Mouse (Mus musculus): ENCODE results near the gene Cltb.
A peak's percentile ranks its signal among the peaks of the same experiment; 100 is the strongest.
"Not testable (repeated sequence)": the region's sequence is repeated elsewhere in the genome, so short reads cannot be mapped to it uniquely, and the experiment has no call there.

Gene Cltb

GRCm38 (mm10) chr13:54610972-54611754 lies at the start of gene Cltb:
TSS of gene Cltb (minus strand) at chr13:54611344.
- peak; percentile 85 for DNase-seq (ENCODE audit: extremely low spot score)

DNA sequence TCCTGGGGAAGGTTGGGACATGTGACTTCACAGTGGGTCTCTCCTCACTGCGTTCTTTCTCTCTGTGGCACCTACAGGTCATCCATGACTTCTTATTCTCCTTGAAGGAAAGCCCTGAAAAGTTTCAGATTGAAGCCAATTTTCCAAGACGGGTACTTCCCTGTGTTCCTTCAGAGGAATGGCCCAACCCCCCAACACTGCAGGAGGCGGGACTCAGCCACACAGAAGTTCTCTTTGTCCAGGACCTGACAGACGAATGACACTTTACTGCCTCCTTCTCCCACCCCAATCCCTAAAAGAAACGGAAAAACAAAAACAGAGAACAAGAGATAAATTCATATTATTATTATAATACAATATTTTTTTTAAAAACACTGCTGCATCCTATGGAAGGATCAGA lies 49.7 kb upstream of the Cltb start:
- no peak for DNase-seq (ENCODE audit: extremely low spot score)

DNA sequence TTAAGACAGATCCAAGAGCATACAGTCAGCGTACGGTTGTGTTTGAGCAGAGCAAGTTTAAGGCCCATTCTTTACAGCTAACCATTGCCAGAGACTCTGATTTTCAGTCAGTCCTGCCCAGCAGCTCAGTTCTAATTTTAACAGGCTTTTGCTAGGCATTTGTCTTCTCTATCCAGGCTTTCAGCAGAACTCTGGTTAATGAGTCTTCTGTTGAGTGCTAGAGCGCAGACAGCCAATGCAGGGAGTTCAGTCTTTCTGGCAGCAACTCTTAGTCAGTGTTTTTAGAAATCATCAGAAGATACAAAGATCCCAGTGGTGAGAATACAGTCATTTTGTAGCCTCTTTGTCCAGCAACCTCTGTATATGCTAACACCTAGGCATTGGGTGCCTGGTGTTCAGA lies 39.3 kb upstream of the Cltb start:
- no peak for DNase-seq (ENCODE audit: extremely low spot score)

DNA sequence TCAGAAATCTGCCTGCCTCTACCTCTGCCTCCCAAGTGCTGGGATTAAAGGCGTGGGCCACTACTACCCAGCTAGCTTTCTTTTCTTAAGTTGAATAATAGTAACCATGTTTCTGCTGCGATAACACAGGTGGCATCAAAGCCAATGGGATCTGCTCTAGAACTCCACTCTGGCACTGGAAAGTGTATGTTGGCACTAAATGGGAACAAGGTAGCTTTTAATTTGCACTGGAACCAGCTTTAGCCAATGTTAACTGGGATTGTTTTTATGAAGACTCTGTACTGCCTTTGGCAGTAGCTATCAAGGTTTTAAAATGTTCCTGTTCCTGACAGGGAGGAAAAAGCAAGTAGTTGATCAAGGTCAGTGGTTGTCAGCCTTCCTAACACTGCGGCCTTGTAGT lies 23.9 kb upstream of the Cltb start:
- DNase-seq (ENCODE audit: extremely low spot score), result no peak

DNA sequence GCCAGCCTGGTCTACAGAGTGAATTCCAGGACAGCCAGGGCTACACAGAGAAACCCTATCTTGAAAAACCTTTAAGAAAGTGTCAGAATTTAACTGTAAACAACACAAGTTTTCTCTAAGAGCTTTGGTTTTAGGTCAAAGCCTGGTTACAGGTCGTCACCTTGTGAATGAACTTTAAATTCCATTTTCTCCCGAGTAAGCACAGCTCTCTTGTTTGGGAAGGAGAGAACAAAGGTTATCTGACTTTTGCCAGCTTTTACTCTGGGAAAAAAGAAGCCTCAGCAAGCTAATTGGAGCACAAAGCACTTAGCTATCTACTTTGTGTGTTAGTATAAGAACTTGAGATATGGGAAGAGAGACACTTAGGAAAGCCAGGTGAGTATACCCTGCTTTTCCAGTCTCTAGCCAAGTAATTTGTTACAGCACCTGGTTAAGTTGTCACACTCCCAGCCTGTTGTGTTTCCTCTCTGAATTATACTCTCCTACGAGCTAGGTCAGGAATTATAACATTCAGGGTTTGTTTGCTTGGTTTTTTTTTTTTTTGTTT lies 21.7 kb upstream of the Cltb start:
- no peak for DNase-seq (ENCODE audit: extremely low spot score)

GRCm38 (mm10) chr13:54629128-54629527 lies 18.0 kb upstream of the Cltb start:
- no peak for DNase-seq (ENCODE audit: extremely low spot score)

DNA sequence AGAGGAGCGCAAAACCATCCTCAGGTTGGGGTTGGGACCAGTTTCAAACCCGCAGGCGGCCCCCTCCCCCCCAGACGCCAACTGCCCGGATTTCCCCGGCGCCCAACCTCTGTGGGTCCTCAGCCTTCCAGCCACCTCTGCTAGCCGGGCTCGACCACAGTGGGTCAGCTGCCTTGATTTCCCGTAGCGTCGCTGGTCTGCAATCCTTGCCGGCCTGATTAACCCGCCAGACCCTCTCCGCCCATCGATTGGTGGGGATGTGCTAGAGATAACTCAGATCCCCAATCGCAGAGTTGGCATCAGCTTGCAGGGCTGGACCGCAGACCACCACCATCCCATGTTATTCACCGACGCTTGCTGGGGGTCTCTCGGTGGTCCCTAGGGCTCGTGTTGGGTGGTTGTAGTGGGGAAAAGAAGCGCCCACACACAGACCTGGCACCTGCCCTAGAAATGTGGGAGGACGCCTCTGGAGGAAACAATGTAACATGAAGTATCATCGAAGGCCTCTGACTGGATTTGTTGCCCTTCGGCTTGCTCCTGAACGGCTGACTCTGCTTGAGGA lies 10.9 kb upstream of the Cltb start:
- peak; percentile 41 for DNase-seq (ENCODE audit: extremely low spot score)

DNA sequence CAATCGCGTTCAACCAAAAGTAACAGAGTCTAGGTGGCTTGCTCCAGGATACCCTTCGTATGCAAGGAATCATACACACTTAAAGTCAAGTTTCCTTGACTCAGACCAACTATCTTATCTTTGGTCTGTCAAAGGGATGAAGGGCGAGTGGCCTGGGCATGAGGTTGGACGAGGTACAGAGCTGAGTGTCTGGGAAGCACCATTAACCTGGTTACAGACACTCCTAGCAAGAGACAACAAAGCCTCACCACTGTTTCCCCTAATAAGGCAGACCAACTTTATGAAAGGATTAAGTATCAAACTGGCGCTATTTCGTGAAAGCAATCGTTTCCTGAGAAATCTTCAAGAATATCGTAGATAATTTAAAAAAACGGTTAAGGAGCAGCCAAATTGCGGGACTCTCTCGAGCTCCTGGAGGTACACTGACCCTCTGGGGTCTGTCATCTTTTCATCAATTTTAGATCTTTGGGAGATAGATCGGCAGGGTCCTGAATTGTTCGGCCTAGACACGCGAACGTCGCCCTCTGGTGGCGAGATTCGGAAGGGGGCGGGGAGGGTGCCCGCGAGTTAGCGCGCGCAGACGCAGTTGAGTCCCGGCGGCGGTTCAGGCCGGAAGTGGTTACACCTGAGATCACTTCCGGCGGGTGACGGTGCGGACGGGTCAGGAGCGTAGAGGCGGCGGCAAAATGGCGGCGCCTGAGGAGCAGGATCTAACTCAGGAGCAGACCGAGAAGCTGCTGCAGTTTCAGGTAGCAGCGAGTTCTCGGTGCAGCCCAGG lies 10.2 kb upstream of the Cltb start, which contains the start of gene Faf2:
Faf2 (plus strand) TSS at position 630 of the 778 bp plus-strand sequence.
- peak; percentile 99 for DNase-seq (ENCODE audit: extremely low spot score)

DNA sequence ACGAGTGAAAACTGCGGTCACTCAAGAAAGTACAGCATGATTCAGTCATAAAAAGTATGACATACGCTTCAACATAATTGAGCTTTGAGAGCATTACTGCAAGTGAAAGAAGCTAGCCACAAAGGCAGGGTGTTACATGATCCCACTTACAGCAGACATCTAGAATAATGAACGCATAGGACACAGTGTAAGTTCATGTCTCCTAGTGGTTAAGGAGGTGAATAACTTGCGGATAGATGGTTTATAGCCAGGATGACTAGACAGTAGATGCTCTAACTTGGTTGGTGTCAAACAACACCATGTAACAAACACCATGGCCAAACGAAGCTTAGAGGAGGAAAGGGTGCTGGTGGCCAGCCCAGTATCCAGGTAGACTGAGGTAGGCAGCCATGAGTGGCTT lies 5.9 kb upstream of the Cltb start:
- no peak for DNase-seq (ENCODE audit: extremely low spot score)

DNA sequence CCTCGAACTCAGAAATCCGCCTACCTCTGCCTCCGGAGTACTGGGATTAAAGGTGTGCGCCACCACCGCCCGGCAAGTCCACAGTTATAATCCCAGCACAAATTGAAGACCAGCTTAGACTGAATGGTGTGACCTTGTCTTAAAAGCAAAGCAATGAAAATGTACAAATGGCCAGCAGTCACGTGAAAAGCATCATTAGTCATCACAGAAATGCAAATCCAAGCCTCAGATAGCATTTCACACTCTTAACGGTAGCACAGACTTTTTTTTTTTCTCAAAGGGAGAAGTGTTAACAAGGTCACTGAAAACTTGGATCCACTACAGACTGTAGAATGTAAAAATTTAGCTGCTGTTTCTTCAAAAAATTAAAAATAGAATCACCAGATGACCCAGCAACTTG lies 5.2 kb upstream of the Cltb start:
- DNase-seq (ENCODE audit: extremely low spot score), result no peak

DNA sequence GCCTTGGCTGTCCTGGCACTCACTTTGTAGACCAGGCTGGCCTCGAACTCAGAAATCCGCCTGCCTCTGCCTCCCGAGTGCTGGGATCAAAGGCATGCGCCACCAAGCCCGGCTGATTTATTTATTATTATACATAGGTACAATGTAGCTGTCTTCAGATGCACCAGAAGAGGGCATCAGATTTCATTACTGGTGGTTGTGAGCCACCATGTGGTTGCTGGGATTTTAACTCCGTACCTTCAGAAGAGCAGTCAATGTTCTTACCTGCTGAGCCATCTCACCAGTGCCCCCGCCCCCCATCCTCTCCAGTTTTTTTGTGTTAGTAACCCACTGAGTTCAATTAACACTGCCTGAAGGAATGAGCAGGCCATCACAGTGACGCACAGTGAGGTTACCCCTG lies 2.0 kb upstream of the Cltb start:
- DNase-seq (ENCODE audit: extremely low spot score), result not testable (repeated sequence)

DNA sequence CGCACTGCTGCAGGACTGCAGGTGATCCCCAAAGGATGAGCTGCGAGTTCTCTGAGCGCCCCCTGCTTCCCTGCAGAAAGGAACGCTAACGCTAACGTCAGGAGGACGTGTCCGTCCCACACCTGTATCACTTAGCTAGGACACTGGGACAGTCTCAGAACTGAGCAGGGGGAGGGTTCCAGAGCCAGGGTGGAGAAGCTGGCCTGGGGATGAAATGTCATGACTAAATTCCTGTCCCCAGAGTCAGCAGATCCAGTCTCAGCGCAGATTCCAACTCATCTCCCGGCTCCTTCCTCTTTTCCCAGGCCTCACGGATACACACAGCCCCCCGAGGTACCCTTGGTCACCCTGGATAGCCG lies 552 bp downstream of the Cltb start:
- DNase-seq (ENCODE audit: extremely low spot score), result no peak

- no peak for DNase-seq (ENCODE audit: extremely low spot score)
Observed at GRCm38 (mm10) chr13:54609301-54609700, 1.8 kb downstream of the Cltb start.

GRCm38 (mm10) chr13:54608666-54609065 lies 2.5 kb downstream of the Cltb start:
- DNase-seq (ENCODE audit: extremely low spot score), result no peak

DNA sequence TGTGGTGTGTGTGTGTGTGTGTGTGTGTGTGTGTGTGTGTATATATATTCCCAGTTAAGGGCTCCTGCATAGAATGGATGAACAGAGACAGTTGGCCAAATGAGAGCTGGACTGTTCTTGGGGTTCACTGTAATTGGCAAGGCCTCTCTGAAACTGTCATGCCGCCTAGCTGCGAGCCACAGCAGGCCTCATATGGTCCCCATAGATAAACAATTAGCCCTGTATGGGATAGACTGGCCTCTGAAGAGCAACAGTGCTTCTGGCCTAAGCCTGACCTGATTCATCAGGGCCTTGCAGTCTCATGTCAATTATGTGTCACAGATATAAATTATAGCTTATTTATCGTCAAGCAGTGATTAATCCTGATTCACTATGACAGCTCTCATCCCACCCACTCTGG lies 3.1 kb downstream of the Cltb start:
- no peak for DNase-seq (ENCODE audit: extremely low spot score)

GRCm38 (mm10) chr13:54607204-54607603 lies 3.9 kb downstream of the Cltb start:
- no peak for DNase-seq (ENCODE audit: extremely low spot score)

DNA sequence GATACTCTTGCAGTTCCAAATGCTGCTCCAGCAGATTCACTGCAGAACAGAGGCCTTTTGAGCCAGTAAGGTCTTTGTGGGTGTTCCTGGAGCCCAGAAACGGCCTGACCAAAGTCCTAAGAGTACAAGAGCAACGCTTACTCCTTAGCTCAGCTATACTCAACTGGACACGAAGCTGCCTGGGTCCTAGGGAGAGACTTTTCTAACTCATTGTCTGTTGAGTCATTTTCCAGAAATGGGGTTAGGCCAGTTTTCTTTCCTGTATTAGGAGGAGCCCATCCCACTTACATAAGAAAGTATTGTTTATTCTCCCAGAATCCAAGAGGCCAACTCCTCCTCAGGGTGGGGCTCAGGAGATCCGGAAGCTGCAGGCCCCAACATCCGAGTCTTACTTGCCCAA lies 5.7 kb downstream of the Cltb start:
- DNase-seq (ENCODE audit: extremely low spot score), result no peak

DNA sequence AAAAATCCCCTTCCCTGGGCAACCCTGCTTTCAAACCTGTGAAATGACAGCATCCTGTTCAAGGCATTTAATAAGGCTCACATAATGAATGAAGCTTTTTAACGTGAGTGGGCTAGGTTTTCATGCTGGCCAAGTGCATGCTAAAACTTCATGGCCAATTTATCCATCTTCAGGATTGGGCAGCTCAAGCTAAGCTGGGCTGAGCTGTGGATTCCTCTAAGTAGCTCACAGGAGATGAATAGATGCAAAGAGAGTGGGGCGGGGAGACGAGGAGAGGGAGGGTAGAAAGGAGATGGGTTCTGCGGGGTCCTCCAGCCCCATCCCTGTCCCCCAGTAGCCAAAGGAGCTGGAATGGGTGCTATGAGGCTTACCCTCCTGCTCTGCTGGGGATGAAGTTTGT lies 6.9 kb downstream of the Cltb start:
- no peak for DNase-seq (ENCODE audit: extremely low spot score)

GRCm38 (mm10) chr13:54603501-54603900 lies 7.6 kb downstream of the Cltb start:
- no peak for DNase-seq (ENCODE audit: extremely low spot score)

- DNase-seq (ENCODE audit: extremely low spot score), result no peak
Observed at GRCm38 (mm10) chr13:54602639-54603111, 8.5 kb downstream of the Cltb start.

DNA sequence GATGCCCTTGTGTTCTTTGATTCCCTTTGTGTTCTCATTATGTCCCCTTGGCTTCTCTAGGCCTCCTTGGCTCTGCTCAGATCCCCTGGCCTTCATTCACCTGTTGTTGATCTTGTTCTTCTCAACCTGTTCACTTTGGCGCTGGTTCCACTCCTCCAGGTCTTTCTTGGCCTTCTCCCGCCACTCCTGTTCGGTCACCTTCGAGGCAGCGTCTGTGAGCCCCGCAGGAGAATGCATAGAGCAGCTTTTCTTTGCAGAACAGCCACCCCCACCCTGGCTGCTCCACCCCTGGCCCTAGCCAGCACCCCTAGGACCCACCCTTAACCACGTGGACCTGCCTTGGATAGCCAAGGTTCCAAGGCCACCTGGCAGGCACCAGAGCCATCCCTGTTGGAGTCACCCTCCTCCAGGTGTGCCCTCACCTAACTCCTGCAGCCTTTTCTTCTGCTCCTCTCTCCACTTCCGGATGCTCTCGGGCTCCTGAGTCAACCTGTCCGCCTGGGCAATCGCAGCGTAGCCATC lies 12.5 kb downstream of the Cltb start:
- no peak for DNase-seq (ENCODE audit: extremely low spot score)

DNA sequence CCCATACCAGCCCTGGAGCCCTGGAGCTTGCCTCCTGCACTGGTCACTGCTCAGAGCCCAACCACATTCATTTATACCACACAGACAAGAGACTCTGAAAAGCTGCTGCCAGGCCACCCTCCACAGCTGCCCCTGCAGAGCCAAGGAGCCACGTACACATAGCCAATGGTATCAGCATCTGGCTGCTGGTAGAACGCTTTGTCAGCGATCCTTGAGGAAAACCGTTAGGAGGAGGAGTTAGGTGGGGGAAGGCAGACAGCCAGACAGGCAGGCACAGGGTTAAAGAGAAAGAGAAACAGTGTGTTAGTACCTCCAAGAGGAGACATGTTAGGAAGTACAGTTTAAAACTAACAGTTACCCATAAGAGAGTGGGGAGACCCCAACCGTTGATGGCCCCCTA lies 14.3 kb downstream of the Cltb start:
- no peak for DNase-seq (ENCODE audit: extremely low spot score)
